Mouse (Mus musculus) ES-Bruce4 (cell line): ENCODE results near the gene Lrpap1.
A peak's percentile ranks its signal among the peaks of the same experiment; 100 is the strongest.

ENCODE experiments used
- CTCF ChIP-seq: IDR thresholded peaks from one replicate; pipeline ENCODE4 v1.8.1; 2011; ENCODE audit warnings: low read depth, low read length
- EP300 ChIP-seq: IDR thresholded peaks from 2 replicates; pipeline ENCODE4 v1.6.1; 2011; ENCODE audit warnings: low read depth, low read length; ENCODE audit not compliant: insufficient read depth
- POLR2A ChIP-seq: IDR thresholded peaks from one replicate; pipeline ENCODE4 v1.8.1; 2011; ENCODE audit warnings: low read length; ENCODE audit not compliant: insufficient read depth

DNA sequence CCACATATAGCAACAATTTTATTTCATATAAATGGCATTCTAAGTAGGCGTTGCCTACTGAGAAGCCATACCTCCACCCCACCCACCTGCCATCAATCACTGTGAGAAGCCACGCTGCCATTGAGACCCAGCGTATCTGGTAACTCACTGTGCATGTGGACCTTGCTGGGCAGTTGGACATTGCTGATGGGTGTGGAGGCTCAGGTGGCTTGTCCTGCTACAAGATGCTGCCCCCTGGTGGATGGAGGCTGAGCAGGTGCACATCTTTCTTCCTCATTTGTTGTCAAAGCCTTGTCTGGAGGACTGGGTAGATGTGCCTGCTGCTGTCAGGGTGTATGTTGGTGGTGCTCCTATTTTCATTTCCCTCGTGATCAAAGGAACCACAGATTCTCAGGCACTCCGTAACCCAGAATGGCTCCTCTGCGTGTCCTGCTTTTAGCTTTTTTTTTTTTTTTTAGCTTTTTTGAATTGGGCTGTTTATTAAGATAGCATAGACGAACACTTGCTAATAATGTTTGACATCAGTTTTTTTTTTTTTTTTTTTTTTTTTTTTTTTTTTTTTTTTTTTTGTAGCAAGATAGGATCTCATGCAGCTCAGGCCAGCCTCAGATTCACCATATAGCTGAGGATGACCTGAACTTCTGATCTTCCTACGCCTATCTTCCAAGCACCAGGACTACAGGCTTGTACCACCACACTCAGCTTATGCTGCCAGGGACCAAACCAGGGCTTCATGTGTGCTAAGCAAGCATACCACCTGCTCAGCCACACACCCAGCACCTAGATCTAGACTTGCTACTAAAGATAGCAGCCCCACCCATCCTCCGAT is 16.6 kb downstream of the Lrpap1 start:
- no peak for TF ChIP-seq POLR2A
- TF ChIP-seq CTCF = peak; percentile 98
- no peak for TF ChIP-seq EP300
